Mouse (Mus musculus): ENCODE results near the gene Hcn1.

The Hcn1 gene

DNA sequence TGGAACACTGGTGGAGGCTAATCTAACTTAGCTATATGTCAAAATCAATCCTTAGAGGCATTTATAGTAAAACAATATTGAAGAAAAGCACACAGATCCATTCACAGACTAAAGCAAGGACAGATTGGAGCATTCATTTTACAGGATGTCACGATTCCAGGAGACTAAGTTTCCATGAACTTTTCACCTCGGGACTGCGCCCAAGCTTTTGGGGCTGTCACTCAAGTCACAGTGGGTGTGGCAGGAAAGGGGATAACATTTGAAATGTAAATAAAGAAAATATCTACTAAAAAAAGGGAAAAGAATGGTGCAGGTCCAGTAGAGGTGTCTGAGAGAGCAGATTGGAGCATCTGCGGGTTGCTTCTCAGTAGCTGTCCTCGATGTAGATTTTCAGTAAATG is 421.3 kb downstream of the Hcn1 start:
- DNase-seq (ENCODE audit: low spot score in 2 of 2): no peak

DNA sequence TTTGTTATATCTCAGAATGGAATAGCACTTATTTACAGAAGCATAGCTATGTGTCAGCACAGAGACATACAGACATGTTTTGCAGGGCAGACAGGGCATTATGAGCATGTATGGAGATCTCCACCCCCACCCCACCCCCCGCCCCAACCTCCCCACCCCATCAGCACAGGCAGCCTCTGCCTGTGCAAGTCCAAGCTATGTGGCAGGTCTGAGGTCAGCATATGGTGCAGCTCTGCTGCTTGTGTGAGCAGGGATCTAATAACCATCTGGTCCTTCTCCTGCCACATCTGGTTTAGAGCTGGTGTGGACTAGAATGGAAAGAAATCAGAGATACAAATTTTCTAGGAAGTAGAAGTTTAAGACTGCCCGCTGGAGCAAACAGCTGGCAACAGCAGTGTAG is 424.4 kb downstream of the Hcn1 start:
- DNase-seq (ENCODE audit: low spot score in 2 of 2): no peak

DNA sequence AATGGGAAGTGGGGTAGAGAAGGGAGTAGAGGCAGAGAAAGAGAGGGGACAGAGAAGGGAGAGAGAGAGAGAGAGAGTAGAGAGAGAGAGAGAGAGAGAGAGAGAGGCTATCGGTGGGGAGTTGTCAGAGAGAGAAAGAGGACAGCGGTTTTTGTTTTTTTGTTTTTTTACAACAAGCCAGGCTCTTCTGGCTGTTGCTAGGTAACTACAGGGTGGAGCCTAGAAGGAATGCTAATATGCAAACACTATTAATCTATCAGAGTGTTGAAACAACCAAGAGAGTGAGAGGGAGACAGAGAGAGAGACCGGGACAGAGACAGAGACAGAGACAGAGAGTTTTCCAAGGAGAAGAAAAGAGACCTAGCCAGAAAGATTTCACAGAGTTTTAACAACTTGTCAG is 425.7 kb downstream of the Hcn1 start:
- DNase-seq (ENCODE audit: low spot score in 2 of 2): no peak

DNA sequence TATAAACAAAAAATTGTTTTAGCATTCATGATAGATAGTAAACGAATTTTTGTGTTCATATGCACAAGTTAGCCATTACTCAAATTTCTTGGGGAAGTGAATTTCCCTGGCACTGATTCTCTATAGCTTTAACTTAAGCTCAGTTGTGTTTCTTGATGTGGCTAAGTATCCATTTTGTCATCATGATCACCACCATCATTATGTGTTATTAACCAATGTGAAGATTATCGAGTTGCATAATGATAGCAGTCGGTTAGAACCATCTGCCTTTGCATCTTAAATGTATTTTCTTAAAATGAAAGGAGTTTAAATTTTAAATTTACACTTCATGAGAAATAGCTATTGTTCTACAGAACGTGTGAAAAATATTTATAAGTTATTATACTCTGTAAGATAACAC is 426.5 kb downstream of the Hcn1 start:
- DNase-seq (ENCODE audit: low spot score in 2 of 2): no peak

DNA sequence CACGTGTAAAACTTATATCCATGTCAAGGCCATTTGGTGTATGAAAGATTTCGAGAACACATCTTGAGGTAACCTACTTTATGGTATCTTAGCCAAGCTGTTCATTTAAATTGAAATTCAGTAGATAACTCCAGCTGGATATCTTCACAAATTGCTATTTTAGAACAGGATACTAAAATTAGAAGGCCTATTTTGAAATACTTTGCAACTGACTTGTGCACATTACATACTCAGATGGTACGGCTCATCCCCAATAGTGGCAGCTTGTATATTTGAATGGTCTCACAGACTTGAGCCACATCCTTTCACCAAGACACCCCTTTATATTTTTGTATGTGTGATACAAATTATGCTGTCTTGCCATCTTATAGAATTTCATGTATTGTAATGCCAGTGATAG is 427.5 kb downstream of the Hcn1 start:
- no peak for DNase-seq (ENCODE audit: low spot score in 2 of 2)

DNA sequence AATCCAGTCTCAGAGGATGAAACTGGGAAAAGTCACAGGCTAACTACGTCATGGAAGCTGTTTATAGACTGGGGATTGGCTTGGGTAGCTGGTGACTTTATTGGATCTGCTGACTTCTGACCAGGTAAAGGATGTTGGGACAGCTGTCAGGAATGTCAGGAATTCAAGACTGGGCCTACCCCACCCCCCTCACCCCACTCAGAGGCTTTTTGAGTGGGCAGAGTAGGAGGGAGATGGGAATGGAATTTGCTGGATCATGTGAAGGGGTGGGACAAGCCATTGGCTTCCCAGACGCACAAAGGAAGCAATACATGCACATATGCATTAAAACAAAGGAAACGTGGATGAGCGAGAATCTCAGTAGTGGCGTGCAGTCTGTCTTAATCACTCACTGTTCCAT is 433.5 kb downstream of the Hcn1 start:
- DNase-seq (ENCODE audit: low spot score in 2 of 2): no peak
